Mouse (Mus musculus): ENCODE measurements around the gene Fbxw4.

The Fbxw4 gene

DNA sequence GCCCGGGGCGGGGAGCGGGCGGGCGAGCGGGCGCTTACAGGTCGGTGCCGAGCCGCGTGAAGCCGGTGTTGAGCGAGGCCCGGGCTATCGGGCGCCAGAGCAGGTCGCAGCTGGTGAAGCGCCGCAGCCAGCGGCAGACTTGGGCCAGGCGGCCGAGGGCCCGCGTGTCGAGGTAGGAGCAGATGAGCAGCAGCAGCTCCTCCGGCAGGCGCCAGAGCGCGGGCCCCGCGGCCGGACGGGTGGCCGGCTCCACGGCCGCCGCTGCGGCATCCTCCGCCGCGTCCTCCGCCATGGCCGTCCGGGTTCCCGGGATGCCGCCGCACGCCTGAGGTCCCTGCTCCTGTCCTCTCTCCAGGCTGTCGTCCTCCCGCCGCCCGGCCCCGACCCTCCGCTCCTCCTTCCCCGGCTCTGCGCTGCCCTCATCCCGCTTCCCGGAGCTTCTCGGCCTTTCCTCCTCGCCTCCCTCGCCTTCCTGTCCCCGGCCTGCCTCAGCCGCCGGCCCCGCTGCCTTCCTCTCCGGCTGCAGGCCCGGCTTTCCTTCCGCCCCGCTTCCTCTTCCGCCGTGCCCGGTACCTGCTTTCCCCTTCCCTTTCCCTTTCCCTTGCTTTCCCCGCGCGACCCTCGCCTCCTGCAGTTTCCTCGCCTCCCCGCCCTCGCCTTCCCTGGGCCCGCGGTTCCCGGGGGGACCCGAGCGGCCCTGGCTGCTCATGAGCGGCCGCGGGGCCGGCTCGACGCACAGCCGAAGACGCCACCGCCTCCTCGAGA lies at the start of gene Fbxw4:
Gene Fbxw4 (minus strand): TSS at position 575 of the 765 bp plus-strand sequence.
- peak; percentile 74 for DNase-seq (ENCODE audit: low read depth, low spot score)

DNA sequence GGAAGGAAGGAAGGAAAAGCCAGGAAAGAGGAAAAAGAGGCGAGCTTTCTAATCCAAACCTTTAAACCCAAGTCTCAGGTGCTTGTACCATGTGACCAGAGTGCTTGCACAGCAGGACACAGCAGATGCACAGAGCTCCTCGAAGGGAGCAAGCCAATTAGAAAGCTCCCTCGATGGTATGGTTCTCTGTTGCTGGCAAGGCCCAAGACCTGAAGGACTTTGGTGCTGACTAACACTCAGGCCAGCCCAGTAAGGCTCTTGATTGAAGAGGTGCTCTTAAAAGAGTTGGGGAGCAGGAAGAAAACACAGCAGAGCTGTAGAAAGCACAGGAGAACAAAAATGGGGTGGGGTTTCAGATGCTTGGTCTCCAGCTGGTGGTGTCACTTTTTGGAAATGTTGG lies 48.6 kb upstream of the Fbxw4 start:
- DNase-seq (ENCODE audit: low read depth, low spot score), result no peak

DNA sequence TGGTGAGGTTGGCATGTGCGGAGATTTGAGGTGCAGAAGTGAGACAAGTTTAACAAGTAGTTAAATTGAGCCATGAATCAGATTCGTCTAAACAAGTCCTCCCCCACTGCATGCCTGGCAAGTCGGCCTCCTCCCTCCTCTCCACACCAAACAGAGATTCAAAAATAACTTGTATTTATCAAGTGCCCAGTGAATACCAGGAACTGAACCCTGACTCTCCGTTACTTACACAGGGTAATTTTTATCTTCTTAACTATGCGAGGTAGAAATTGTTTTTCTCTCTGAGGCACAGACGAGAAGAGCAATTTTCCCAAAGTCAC lies 36.1 kb upstream of the Fbxw4 start:
- DNase-seq (ENCODE audit: low read depth, low spot score), result no peak

DNA sequence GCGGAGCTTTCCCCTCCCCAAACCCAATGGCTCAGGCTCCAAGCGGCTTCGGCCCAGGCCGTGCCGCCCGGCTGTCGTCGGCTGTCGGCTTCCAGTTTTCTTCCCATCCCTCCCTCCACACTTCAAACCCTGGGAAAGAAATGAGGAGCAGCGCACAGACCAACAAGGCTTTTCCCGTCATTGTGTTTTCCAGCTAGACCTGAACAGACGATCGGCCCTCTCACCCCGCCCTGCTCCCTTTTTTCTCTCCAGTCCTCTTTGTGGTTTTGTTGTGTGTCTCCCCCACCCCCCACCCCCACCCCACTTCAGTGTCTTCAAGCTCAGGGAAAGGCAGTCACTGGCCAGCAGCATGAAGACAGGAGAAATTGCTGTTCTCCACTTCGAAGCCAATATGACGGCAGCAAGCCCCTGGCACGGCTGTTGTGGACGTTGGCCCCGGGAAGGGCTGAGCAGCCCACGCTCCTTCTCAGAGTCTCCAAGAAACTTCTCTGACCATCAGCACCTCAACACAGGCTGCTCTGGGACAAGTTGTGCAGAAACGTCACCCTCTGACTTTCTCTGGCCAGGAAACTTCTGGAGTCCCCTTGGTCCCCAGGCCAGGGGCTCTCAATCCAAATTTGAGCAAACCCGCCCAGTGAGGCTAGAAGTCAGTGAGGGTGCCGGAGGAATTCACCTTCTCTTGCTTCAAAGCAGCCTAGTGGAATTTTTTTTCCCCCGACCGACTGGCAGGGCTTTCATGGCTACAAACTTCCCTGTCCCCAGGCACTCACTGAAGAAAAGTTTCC lies 35.6 kb upstream of the Fbxw4 start:
- DNase-seq (ENCODE audit: low read depth, low spot score), result peak; percentile 26

DNA sequence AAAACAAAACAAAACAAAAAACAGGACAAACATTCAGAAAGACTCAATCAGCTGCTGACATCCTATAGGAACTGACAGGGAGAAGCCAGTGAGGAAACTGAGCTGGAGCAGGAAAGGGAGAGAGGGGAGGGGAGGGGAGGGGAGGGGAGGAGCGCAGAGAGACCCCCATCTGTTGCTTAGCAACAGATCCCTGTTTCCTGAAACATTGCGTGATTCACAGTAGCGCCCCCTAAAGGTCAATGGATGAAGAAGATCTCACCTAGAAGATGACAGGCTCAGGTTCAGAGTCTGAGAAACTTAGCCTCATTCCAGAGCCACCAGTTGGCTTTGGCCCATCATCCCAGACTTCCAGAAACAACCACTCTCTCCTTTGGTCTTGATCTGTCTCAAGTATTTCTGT lies 33.9 kb upstream of the Fbxw4 start:
- peak; percentile 88 for DNase-seq (ENCODE audit: low read depth, low spot score)

DNA sequence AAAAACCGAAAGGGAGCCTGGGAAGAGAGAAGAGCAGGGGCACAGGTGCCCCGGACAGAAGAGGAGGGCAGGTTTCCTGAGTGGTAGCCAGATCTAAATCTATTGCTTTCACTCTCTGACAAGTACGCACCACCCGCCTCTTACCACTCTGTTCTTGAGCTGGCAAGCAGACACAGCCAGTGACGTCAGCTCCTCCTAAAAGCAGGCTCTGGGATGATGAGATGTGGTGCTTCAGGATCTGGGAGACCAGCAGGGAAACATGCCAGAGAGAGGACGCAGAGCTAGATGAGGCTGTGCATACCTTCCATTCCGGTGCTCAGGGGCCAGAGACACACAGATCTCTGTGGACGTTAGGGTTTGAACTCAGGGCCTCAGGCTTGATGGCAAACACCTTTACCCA lies 32.1 kb upstream of the Fbxw4 start:
- DNase-seq (ENCODE audit: low read depth, low spot score), result no peak

DNA sequence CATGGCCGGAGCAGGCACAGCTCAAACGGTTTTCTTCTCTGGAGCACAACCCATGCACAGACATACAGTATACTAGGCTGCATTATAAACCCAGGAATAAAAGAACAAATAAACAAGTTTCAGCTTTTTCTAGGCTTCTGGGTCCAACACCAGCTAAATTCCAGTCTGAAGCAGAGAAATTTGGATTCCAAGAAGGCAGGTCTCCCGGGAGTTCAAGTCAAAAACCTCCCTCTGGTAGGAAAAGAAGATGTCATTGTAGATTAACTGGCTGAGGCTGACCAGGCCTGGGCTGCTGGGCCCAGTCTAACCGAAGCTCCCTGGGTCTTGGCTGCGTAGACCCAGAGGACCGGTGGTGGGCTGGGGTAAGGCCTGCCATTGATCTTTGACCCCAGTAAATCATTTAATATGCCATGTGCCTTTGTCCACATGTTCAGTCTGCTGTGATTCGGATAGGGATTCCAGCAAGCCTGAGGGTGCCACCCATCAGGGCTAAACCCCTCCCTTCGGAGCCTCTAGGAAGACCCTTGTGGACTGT lies 31.0 kb upstream of the Fbxw4 start:
- no peak for DNase-seq (ENCODE audit: low read depth, low spot score)

DNA sequence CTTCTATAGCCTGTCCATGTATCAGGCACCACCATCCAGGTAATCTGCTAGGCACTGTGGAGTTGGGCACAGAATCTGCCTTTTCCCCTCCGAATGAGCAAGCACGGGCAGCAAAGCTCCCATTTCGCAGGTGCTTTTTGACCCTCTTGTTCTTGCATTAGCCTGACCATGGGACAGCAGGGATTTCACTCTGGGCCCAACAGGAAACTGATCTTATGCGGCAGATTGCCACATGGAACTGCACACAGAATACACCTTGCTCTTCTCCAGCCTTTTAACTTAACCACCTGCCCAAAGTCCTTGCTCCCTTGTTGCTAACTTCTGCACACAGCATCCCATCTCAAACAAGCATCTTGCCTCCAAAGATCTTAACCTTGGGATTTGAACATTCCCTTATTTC lies 26.9 kb upstream of the Fbxw4 start:
- no peak for DNase-seq (ENCODE audit: low read depth, low spot score)

DNA sequence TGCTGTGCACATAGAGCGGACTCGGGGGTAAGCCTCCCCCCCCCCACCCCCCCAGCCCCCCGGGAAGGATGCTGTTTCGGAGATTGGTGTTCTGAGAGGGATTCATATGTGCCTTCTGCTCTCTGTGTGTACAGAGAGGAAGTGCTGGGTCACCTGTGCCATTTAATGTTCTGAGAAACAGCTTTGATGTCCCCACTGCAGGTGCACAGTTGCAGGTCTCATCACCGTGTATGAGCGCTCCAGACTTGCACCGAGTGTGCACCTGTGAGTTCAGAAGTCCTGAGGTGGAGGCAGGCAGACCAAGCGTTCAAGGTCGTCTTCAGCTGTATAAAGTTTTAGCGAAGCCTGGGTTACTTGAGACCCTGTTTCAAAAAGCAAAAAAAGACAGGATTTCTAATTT lies 23.6 kb upstream of the Fbxw4 start:
- DNase-seq (ENCODE audit: low read depth, low spot score), result no peak

DNA sequence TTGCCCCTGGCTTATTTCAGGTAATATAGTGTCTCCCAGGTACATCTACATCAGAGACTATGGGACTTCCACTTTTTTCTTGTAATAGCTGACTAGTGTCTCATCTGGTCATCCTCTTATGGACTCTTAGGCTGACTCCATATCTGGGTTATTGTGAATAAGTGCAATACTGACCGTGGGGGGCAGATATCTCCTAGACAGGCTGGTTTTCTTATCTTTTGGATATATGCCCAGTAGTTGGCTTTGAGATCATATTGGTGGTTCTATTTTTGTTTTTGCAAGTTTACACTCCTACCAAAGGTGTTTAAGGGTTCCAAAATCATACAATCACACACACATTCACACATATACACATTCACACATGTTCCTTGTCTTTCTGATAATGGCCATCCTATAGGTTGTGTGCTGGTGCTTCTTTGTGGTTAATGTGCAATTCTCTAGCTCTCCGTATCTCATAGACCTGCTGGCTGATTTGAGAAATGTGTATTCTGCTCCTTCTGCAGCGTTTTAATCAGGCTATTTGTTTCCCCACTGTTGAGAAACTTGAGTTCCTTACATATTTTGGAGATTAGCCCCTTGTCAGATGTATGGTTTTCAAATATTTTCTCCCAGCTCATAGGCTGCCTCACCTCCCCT lies 20.5 kb upstream of the Fbxw4 start:
- no peak for DNase-seq (ENCODE audit: low read depth, low spot score)

DNA sequence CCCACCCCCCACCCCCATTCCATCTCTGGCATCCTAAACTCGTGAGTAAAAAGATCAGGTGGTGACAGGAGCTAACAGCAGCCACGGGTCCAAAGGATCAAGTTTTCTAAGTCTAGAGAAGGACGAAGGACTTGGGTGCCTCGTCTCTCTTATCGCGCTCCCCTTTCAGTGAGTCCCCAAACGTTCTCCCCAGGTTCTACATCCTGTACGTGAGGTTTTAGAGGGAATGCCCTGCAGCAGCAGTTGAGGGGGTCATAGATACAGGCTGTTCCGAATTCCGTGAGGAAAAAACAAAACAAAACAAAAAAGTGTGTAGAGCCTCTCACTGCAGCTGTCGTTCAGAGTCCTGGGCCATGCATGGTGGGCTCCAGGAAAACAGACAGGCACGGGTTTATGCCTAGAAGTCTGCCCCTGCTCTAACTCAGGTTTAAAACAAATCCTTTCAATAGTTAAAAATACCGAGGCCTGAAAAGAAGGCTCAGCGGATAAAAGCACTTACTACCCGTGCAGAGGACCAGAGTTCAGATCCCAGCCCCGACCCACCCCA lies 16.7 kb upstream of the Fbxw4 start:
- peak; percentile 18 for DNase-seq (ENCODE audit: low read depth, low spot score)

DNA sequence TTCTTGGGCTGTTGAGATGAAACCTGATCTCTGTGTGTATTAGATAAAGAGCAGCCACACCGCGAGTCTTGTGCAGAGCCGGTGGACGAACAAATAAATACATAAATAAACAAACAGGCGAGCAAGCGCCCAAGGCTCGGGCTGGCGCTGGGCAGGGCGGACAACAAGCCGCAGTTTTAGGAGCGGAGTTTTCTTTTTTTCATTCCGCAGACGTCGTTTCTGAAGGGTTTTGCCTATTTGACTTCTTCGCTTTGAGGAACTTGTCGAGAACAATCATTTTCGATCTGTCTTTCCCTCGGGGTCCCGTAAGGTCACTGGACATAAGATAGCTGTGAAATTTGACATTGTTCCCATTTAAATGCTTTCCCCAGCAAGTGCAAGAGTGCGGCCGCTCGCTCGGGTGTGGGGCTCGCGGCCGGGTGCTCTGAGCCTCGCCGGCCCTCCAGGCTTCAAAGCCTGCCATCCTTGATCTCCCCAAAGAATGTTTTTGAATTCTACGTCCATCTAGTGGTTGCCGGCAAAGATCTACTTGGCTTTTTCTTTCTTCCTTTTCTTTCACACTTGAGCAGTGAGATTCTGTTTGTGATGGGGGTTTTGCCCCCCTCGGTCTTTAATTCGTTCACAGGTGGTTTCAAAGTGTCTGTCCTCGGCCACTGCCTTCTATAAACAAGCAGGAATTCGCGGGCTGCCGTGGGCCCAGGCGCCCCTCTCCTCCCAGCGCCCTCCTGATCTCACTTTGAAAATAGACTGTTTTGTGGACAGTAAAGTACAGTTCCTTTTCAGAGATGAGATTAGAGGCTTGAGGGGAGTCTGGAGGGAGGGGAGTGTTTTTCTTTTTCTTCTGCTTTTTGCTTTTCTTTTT lies 15.8 kb upstream of the Fbxw4 start:
- DNase-seq (ENCODE audit: low read depth, low spot score), result peak; percentile 29

DNA sequence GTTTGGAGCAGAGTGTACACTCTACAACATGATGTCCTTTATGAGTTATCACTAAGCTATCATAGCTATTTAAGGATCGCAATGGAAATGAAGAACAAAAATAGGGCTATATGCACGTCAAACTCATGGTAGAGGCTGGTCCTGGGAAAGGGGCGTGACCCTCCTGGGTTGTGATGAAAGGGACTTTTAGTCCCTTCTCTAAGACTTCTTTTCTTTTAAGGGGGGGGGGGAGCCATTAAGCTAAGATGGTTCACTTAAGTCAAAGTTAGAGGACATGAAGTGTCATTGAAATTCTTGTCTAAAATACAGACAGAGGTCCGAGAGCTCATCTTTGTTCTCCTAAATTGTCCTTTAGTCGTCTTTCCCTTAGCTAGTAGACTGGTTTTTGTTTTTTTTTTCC lies 15.1 kb upstream of the Fbxw4 start:
- DNase-seq (ENCODE audit: low read depth, low spot score), result no peak

DNA sequence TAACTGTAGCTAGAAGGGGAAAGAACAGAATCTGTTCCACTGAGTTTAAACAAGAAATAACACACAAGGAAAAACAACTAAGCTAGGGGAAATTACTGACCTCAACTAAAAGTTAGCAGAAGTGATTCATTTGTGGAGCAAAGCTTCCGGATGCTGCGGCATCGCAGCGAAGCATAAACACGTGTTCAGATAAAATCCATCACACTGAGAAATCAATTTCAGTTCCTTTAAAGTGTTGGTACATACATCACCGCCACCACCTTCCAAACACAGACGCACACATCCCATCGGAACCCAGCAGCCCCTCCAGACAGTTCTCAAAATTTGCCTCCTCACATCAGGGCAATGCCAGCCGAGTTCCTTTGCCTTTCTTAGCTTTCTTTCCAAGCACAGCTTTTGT lies 12.9 kb upstream of the Fbxw4 start:
- DNase-seq (ENCODE audit: low read depth, low spot score), result no peak

DNA sequence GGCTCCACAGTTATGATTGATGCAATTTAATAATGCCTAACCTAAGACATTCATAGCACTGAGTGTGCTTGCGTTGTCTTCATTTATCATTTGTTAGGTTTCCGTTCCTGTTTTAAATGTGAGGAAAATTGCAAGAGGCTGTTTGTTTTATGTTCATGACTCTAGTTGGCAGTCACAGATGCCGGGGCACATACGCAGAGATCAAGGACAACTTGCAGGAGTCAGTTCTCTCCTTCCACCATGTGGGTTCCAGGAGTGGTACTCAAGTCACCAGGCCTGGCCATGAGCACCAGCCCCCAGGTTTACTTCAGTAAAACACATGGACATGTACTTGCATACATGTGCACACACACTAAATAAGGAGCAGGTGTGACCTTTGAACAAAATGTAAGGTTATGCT lies 8.9 kb upstream of the Fbxw4 start:
- DNase-seq (ENCODE audit: low read depth, low spot score), result no peak

DNA sequence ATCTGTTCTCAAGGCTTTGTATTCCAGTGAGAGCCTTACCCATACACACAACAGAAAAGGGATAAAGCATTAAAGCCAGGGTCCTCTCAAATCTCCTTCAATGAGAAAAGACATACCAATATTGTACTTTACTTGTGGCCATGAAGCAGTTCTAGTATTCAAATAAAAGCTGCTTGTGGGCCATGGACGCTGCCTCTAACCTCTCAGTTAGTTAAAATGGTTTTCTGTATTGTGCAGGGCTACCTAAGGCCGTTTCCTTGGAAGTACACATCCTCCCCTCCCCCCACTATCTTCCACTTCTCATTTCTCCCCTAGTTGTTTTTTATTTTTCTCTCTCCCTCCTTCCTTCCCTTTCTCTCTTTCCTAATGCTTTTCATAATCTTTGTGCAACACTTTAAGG lies 3.7 kb upstream of the Fbxw4 start:
- DNase-seq (ENCODE audit: low read depth, low spot score), result no peak

DNA sequence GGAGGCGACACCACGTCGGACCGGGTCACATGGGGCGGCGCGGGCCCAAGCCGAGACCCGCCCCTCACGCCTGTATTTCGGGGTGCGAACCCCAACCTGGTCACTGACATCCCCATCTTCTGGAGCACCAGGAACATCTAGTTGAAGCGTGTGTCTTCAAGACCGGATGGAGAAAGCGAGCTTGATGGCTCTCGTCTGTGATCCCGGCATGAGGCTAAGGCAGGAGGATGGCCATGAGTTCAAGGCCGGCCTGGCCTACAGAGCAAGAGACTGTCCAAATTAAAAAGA lies 335 bp upstream of the Fbxw4 start:
- no peak for DNase-seq (ENCODE audit: low read depth, low spot score)

DNA sequence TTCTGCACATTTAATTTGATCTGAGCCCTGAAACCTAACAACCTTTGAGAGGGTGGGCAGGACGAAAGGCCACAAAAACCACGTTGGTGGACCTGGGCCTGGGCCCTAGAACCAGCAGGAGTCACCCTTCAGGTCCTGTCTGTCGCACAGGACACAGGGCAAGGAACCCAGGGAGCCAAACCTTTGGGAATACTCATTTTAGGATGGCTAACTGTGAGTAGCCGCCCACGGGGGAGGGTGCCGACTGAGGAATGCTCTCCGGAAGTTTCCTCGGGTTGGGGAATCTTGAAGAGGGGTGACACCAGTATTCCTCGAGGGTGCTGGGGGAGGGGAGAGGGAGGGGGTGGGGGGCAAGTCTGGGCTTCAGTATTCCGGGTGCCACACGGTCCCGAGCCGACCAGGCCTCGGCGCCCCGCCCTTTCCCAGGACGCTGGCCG lies 793 bp downstream of the Fbxw4 start:
- DNase-seq (ENCODE audit: low read depth, low spot score), result peak; percentile 80

DNA sequence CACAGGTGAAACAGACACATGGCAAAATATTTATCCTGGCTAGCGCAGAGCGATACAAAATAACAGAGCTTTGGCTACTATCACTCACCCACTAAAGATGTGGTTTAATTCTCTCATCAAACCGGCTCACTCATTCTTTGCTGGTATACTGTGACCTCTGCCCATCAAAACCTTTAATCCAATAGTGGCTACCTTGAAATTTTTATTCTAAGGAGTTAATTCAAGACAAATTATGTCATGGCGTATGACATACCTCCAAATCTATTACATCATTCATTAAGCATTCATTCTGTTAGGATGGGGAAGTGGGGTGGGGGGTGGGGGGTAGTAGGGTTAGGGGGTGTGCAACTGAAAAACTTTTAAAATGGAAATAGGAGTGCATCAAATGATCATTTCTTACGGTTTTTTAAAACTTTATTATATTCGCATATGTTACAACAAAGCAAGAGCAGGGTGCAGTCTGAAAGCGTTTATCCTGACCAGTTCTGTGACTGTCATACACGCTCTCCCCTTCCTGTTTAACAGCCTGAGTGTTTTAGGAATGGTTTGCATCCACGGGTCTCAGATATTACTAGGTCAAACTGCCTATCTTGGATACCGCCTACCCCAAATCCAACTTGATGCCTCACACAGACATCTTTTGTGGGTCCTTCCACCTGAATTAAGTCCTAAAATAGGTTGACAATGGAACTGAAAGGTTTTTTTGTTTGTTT lies 1.4 kb downstream of the Fbxw4 start:
- no peak for DNase-seq (ENCODE audit: low read depth, low spot score)

DNA sequence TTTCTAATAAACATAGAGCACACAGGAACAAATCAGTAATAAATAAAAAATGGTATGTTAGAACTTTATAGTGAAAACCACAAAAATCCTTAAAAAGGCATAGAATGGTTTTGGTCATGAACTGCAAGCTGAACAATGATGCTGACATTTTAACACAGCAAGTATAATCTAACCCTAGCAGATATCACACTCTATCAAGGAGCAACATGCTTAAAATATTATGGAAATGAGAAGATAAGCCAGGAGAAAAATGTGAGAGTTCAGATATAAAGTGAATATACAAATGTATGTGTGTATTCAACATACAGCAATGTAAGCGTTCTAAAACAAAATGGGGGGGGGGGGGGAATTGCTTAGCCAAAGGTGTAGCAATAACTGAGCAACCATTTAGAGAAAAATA lies 2.3 kb downstream of the Fbxw4 start:
- DNase-seq (ENCODE audit: low read depth, low spot score), result no peak

Data from ZHBTc4 (cell line).